Mouse (Mus musculus) C2C12 (cell line): ENCODE measurements at regions not wholly inside any gene's neighbourhood (a gene's known extent, or its start where the extent isn't known, plus 50 kb on each side); places are given as distances from the start of the nearest gene placed in this dataset.

Experiments
- H3K27me3 ChIP-seq: one replicate; pipeline ENCODE4 v1.6.1; 2011; ENCODE audit not compliant: control insufficient read depth, insufficient read depth, insufficient read length
- H3K36me3 ChIP-seq: one replicate; pipeline ENCODE4 v1.6.1; 2011; ENCODE audit not compliant: control insufficient read depth, insufficient read depth
- H3K4me3 ChIP-seq: one replicate; pipeline ENCODE4 v1.5.1; 2011; ENCODE audit warnings: mild to moderate bottlenecking, control low read depth; ENCODE audit not compliant: poor library complexity, insufficient read depth, severe bottlenecking
- H3K79me2 ChIP-seq: one replicate; pipeline ENCODE4 v1.6.1; 2011; ENCODE audit not compliant: control insufficient read depth, insufficient read depth
- H3K79me3 ChIP-seq: one replicate; pipeline ENCODE4 v1.6.1; 2011; ENCODE audit warnings: low read depth, control low read depth
- H3ac ChIP-seq: one replicate; pipeline ENCODE3; 2011; ENCODE audit warnings: low read depth; ENCODE audit not compliant: control insufficient read depth, insufficient read length
- CEBPB ChIP-seq: IDR thresholded peaks from one replicate; pipeline ENCODE4 v1.6.1; 2011; ENCODE audit warnings: low read depth, mild to moderate bottlenecking, control low read depth, moderate library complexity
- CTCF ChIP-seq: IDR thresholded peaks from one replicate; pipeline ENCODE4 v1.5.1; 2011; ENCODE audit not compliant: control insufficient read depth, insufficient read depth, insufficient read length
- FOSL1 ChIP-seq: IDR thresholded peaks from one replicate; pipeline ENCODE4 v1.8.0; 2011; ENCODE audit warnings: mild to moderate bottlenecking, low read length; ENCODE audit not compliant: poor library complexity, insufficient read depth, severe bottlenecking
- MAX ChIP-seq: IDR thresholded peaks from one replicate; pipeline ENCODE4 v1.6.1; 2011; ENCODE audit warnings: mild to moderate bottlenecking, control low read depth
- MYOD1 ChIP-seq: IDR thresholded peaks from one replicate; pipeline ENCODE4 v1.6.1; 2011; ENCODE audit warnings: low read depth; ENCODE audit not compliant: control insufficient read depth, insufficient read length
- MYOG ChIP-seq: IDR thresholded peaks from one replicate; pipeline ENCODE4 v1.6.1; 2011; ENCODE audit not compliant: control insufficient read depth, insufficient read length; ENCODE audit errors: extremely low read depth
- USF1 ChIP-seq: IDR thresholded peaks from one replicate; pipeline ENCODE4 v1.6.1; 2011; ENCODE audit warnings: low read depth, mild to moderate bottlenecking, control low read depth, moderate library complexity

DNA sequence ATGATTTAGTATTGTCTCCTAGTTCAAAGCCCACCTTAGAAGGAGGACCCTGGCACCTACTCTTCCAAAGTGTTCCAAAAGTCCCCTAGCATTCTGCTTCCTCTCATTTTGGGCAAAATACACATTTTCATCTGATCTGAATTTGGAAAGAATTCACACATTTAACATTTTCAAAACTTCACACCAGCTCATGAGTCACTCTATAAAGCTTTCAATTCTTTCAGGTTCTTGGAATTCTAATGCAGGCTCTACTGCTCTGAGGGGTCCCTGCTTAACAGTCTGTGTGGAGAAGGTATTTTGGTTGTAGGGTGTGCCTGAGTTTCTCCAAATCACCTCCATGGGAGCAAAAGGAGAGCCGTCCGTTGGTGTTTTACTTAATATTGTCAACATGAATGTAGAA, 657.8 kb downstream of the Actr3 start:
- Histone ChIP-seq H3K36me3 (no peaks in the 10 kb centered on the region), H3ac (no peak overlapping the region), H3K4me3 (no peak overlapping the region), H3K79me2 (no peaks in the 10 kb centered on the region), H3K79me3 (no peaks in the 10 kb centered on the region), H3K27me3 (no peaks in the 10 kb centered on the region)
- no peak for TF ChIP-seq CTCF
- no peak for TF ChIP-seq CEBPB
- TF ChIP-seq FOSL1 = no peak
- no peak for TF ChIP-seq USF1
- no peak for TF ChIP-seq MYOG
- no peak for TF ChIP-seq MYOD1
- TF ChIP-seq MAX = no peak

DNA sequence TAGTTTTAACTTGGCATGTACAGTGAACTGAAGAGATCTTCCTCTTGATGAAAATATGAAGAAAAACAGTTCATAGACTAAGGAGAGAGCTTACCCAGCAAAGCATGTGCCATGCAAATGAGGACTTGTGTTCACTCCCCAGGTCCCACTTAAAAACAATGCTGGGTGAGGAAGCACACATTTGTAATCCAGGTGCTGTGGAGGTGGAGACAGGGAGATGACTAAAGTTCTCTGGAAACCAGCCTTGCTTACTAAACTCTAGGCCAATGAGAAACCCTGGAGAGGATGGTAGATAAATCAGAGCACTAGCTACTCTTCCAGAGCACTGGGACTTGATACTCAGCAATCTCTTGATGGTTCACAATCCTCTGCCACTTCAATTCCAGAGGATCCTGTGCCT, 678.8 kb downstream of the Actr3 start:
- no peaks in the 10 kb centered on the region for H3K36me3 ChIP-seq
- H3K4me3 ChIP-seq = no peak overlapping the region
- no peaks in the 10 kb centered on the region for H3K27me3 ChIP-seq
- no peaks in the 10 kb centered on the region for H3K79me2 ChIP-seq
- no peak overlapping the region for H3ac ChIP-seq
- no peaks in the 10 kb centered on the region for H3K79me3 ChIP-seq
- TF ChIP-seq MAX (no peak), FOSL1 (no peak), CTCF (no peak), USF1 (no peak), MYOG (no peak), CEBPB (no peak), MYOD1 (no peak)

DNA sequence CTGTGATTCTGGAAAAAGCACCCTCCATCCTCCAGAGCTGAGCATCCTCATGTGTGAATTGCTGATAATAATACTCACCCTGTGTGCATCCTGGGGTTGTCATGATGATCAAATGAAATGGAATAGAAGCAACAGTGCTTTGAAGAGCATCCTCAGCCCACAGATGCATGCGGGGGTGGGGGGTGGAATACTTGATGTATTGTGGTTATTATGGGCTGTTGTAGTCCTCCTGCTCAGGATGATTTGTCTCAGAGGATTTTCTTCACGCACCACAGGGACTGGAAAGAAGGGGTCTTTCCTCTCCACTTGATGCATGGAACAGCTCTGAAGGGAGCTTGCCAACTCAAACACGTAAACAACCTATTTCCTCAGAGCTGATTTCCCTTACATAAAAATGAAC, 694.4 kb upstream of the Dpp10 start:
- Histone ChIP-seq H3ac (no peak overlapping the region), H3K4me3 (no peak overlapping the region), H3K79me3 (no peaks in the 10 kb centered on the region), H3K27me3 (no peaks in the 10 kb centered on the region), H3K79me2 (no peaks in the 10 kb centered on the region), H3K36me3 (no peaks in the 10 kb centered on the region)
- no peak for TF ChIP-seq CTCF
- no peak for TF ChIP-seq CEBPB
- TF ChIP-seq MAX = no peak
- no peak for TF ChIP-seq MYOG
- TF ChIP-seq MYOD1 = no peak
- TF ChIP-seq USF1 = no peak
- no peak for TF ChIP-seq FOSL1

DNA sequence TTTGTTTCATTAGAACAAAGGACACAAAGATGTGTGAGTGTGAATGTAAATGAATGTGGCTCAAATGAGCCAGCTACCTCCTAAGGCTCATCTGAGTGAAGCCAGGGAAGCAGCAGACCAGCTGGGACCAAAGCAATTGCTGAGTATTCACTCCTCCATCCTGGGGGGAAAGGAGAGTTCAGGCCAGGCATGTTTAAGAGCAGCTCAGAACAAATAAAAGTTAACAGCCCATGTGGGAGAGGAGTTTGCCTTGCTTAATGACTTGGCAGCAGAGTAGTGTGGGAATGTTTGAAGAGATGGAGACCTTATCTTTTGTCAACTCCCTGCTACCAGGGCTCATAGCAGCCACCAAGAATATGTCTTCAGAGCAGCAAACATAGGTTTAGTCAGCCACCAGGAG, 685.0 kb upstream of the Dpp10 start:
- TF ChIP-seq CTCF (no peak), FOSL1 (no peak), MAX (no peak), MYOD1 (no peak), CEBPB (no peak), MYOG (no peak), USF1 (no peak)
- Histone ChIP-seq H3K79me3 (no peaks in the 10 kb centered on the region), H3K79me2 (no peaks in the 10 kb centered on the region), H3ac (no peak overlapping the region), H3K4me3 (no peak overlapping the region), H3K27me3 (no peaks in the 10 kb centered on the region), H3K36me3 (no peaks in the 10 kb centered on the region)

DNA sequence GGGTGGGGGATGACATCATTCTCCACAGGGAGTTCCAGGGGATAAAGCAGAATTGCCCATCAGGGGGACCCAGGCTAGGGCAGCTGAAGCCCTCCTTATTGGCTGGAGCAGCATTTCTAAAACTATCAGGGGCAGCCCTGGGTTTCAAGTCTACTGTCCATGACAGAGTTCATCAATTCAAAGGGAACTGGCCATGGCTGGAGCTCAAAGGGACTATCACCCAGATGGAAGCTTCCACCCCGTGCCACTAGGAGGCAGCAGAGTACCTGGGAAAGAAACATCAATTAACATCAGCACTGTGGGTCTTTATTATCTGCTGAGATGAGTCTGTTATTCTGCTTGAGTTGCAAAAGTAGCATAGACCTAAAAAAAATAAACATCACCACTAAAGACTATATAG, 672.7 kb upstream of the Dpp10 start:
- Histone ChIP-seq H3K79me2 (no peaks in the 10 kb centered on the region), H3K36me3 (no peaks in the 10 kb centered on the region), H3K4me3 (no peak overlapping the region), H3K27me3 (no peaks in the 10 kb centered on the region), H3K79me3 (no peaks in the 10 kb centered on the region), H3ac (no peak overlapping the region)
- TF ChIP-seq MYOG (no peak), CTCF (no peak), MYOD1 (no peak), FOSL1 (no peak), USF1 (no peak), CEBPB (no peak), MAX (no peak)

DNA sequence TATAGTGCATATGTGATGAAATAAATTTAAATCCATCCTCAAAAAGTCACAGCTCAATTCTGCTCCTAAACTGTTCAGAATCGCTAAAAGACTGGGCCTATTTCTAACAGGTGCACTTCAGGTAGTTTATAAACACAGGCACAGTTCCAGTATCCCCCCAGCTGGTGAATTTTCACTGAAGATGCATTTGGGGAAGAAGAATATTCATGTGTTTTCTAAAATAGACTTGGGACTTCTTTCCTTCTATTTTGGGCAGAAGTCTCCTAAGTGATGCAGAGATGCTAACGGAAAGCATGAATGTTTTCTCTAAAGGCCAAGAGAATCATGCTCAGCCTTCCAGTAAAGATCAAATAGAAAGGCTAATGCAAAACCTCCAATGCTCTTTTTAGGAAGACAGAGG, 660.9 kb upstream of the Dpp10 start:
- TF ChIP-seq MYOD1 (no peak), USF1 (no peak), MYOG (no peak), CEBPB (no peak)
- Histone ChIP-seq H3ac (no peak overlapping the region), H3K27me3 (no peaks in the 10 kb centered on the region), H3K4me3 (no peak overlapping the region), H3K79me2 (no peaks in the 10 kb centered on the region), H3K79me3 (no peaks in the 10 kb centered on the region), H3K36me3 (no peaks in the 10 kb centered on the region)
